In genomic region chr4:131875242-131875641, GRCm38 (mm10) we compare ENCODE assay signal across 10 mouse cellular contexts. TPM values are rescaled to one million over a fixed set of nuclear protein-coding genes. Genes with fewer than 3 reads are reported as not detected.
DNase-seq lines count a peak whose midpoint lies in the region; ATAC-seq and TF ChIP-seq lines count a peak whose summit lies in the region.
"Had no signal": no experiment of that assay in that cellular context is flagged by ENCODE, and none has a peak within 500 bp of the region (broad histone marks: within the 10 kb centered on the region; RNA-seq: fewer than 3 reads in every experiment).

No protein-coding gene starts in this region.

- no peak overlapping the region for H3K27ac ChIP-seq in heart, embryonic 10.5 days
- H3K27ac ChIP-seq in liver, postnatal 0 days (ENCODE audit: low read depth) = 0 out of 2 replicates have a peak overlapping the region, but pooled peaks have one; percentile 99

- peak overlapping the region; percentile 94 for H3K4me3 ChIP-seq in heart, embryonic 10.5 days
- H3K4me3 ChIP-seq in C2C12 (ENCODE audit: insufficient read depth, poor library complexity, severe bottlenecking) = peak overlapping the region; percentile 89
- peak overlapping the region; percentile 92 for H3K4me3 ChIP-seq in liver, postnatal 0 days (ENCODE audit: low read depth, low read length)

- TF ChIP-seq EP300 in liver, postnatal 0 days (IDR thresholded peaks at IDR 0.05; ENCODE audit: low read depth) = no peak

- H3K27me3 ChIP-seq in heart, embryonic 10.5 days (ENCODE audit: insufficient read depth, poor library complexity, severe bottlenecking) = no peaks in the 10 kb centered on the region
- H3K27me3 ChIP-seq in C2C12 (ENCODE audit: control insufficient read depth, insufficient read depth, insufficient read length) = no peaks in the 10 kb centered on the region
- no peaks in the 10 kb centered on the region for H3K27me3 ChIP-seq in liver, postnatal 0 days (ENCODE audit: insufficient read depth, low read length)

- no peaks in the 10 kb centered on the region for H3K36me3 ChIP-seq in heart, embryonic 10.5 days
- no peaks in the 10 kb centered on the region for H3K36me3 ChIP-seq in C2C12 (ENCODE audit: control insufficient read depth, insufficient read depth)
- H3K36me3 ChIP-seq in liver, postnatal 0 days (replicated peaks; ENCODE audit: insufficient read depth, low read length) = no peaks in the 10 kb centered on the region

- peak; percentile 35 for ATAC-seq in granulocyte monocyte progenitor cell, adult 5-6 weeks (replicated peaks; ENCODE audit: poor library complexity, severe bottlenecking)
- ATAC-seq in liver, postnatal 0 days = no peak

- H3ac ChIP-seq in C2C12 (ENCODE audit: control insufficient read depth, insufficient read length, low read depth) = peak overlapping the region; percentile 47

- H3K4me2 ChIP-seq in liver, postnatal 0 days (ENCODE audit: low read depth, low read length) = peak overlapping the region; percentile 85

- WGBS in heart, embryonic 10.5 days = 50% methylated on average over 3 of the region's 3 CpGs
- 29% methylated on average over 3 of the region's 3 CpGs for WGBS in liver, postnatal 0 days (ENCODE audit: insufficient replicate concordance)

- no peaks in the 10 kb centered on the region for H3K9me3 ChIP-seq in heart, embryonic 10.5 days
- no peaks in the 10 kb centered on the region for H3K9me3 ChIP-seq in liver, postnatal 0 days (ENCODE audit: low read length)

- H3K4me1 ChIP-seq in heart, embryonic 10.5 days = peaks cover 44% of the 10 kb centered on the region
- H3K4me1 ChIP-seq in liver, postnatal 0 days (ENCODE audit: insufficient read depth) = peaks cover 32% of the 10 kb centered on the region

- no peak for DNase-seq in heart, embryonic 10.5 days (ENCODE audit: low spot score)
- no peak for DNase-seq in heart, postnatal 10 days
- DNase-seq in liver, postnatal 0 days = no peak
- DNase-seq in frontal cortex, postnatal 25 days (ENCODE audit: low spot score in 2 of 2) = no peak
- no peak for DNase-seq in cerebellum, postnatal 4 days (ENCODE audit: low spot score in 2 of 2)
- no peak for DNase-seq in cerebellum, postnatal 14 days
- DNase-seq: cerebellum, postnatal 25 days; left cerebral cortex, postnatal 4 days had no signal

- intact Hi-C loops in heart, postnatal 10 days (cut with DNase I) = no loop called here

- no peak for TF ChIP-seq CTCF in C2C12 (IDR thresholded peaks at IDR 0.05; ENCODE audit: control insufficient read depth, insufficient read depth, insufficient read length)
- no peak for TF ChIP-seq CTCF in liver, postnatal 0 days (IDR thresholded peaks at IDR 0.05; ENCODE audit: low read depth)

- peak overlapping the region; percentile 99 for H3K9ac ChIP-seq in liver, postnatal 0 days (replicated peaks)

- peaks cover 67% of the 10 kb centered on the region for H3K79me3 ChIP-seq in C2C12 (ENCODE audit: low read depth)

- peaks cover 81% of the 10 kb centered on the region for H3K79me2 ChIP-seq in C2C12 (ENCODE audit: control insufficient read depth, insufficient read depth)

TF ChIP-seq in C2C12, 6 proteins besides CTCF, POLR2A, EP300 and RAD21:
- TF ChIP-seq MYOD1 (IDR thresholded peaks at IDR 0.05; ENCODE audit: control insufficient read depth, insufficient read length, low read depth) = peak; percentile 14
- no peak for TF ChIP-seq MAX (IDR thresholded peaks at IDR 0.05)

RNA-seq across cellular contexts. Expression of gene Srsf4, which starts 1.8 kb away (rescaled TPM):
- polyA plus RNA-seq in heart, embryonic 10.5 days (2016; fragmentation: Nextera tagmentation; extraction: Ambion mirVana) = 81.0 and 96.1 TPM in 2 replicates
- total RNA-seq in heart, postnatal 10 days (2021) = 10 to 100 TPM; 53.6 to 53.7 TPM
- polyA plus RNA-seq in C2C12 (2012; fragmentation: generic; extraction: Trizol) = 55.4 TPM
- total RNA-seq in granulocyte monocyte progenitor cell, adult 5-6 weeks (2014; fragmentation: Nextera tagmentation) = 62.0 and 78.5 TPM in 2 replicates
- total RNA-seq in granulocyte monocyte progenitor cell, adult 5-6 weeks (2017) = 66.8 and 72.4 TPM in 2 replicates
- 35.0 and 37.5 TPM in 2 replicates for polyA plus RNA-seq in liver, postnatal 0 days (2015; fragmentation: Nextera tagmentation; extraction: Ambion mirVana)

RNA-seq across cellular contexts. Expression of gene Mecr, which starts 32.0 kb away (rescaled TPM):
- polyA plus RNA-seq in heart, embryonic 10.5 days (2016; fragmentation: Nextera tagmentation; extraction: Ambion mirVana) = 45.9 and 52.5 TPM in 2 replicates
- 10 to 100 TPM; 31.7 to 33.2 TPM for total RNA-seq in heart, postnatal 10 days (2021)
- polyA plus RNA-seq in C2C12 (2012; fragmentation: generic; extraction: Trizol) = 49.4 TPM
- total RNA-seq in granulocyte monocyte progenitor cell, adult 5-6 weeks (2014; fragmentation: Nextera tagmentation) = 40.0 and 68.6 TPM in 2 replicates
- total RNA-seq in granulocyte monocyte progenitor cell, adult 5-6 weeks (2017) = 28.4 and 36.2 TPM in 2 replicates
- 27.6 and 30.0 TPM in 2 replicates for polyA plus RNA-seq in liver, postnatal 0 days (2015; fragmentation: Nextera tagmentation; extraction: Ambion mirVana)

RNA-seq across cellular contexts. Expression of gene Ptpru, which starts 37.2 kb away (rescaled TPM):
- 1.9 and 7.6 TPM in 2 replicates for polyA plus RNA-seq in heart, embryonic 10.5 days (2016; fragmentation: Nextera tagmentation; extraction: Ambion mirVana)
- total RNA-seq in heart, postnatal 10 days (2021) = 1 to 10 TPM; 2.0 to 3.0 TPM
- polyA plus RNA-seq in C2C12 (2012; fragmentation: generic; extraction: Trizol) = 0.07 TPM
- 7.7 and 13.9 TPM in 2 replicates for total RNA-seq in granulocyte monocyte progenitor cell, adult 5-6 weeks (2014; fragmentation: Nextera tagmentation)
- total RNA-seq in granulocyte monocyte progenitor cell, adult 5-6 weeks (2017) = 4.1 and 4.2 TPM in 2 replicates
- 2.6 and 2.7 TPM in 2 replicates for polyA plus RNA-seq in liver, postnatal 0 days (2015; fragmentation: Nextera tagmentation; extraction: Ambion mirVana)

RNA-seq across cellular contexts. Expression of gene Tmem200b, which starts 46.3 kb away (rescaled TPM):
- polyA plus RNA-seq in heart, embryonic 10.5 days (2016; fragmentation: Nextera tagmentation; extraction: Ambion mirVana) = 2.1 and 3.5 TPM in 2 replicates
- 10 to 100 TPM; 11.3 to 14.4 TPM for total RNA-seq in heart, postnatal 10 days (2021)
- polyA plus RNA-seq in C2C12 (2012; fragmentation: generic; extraction: Trizol) = 2.3 TPM
- total RNA-seq in granulocyte monocyte progenitor cell, adult 5-6 weeks (2014; fragmentation: Nextera tagmentation) = not detected in 2 replicates
- total RNA-seq in granulocyte monocyte progenitor cell, adult 5-6 weeks (2017) = not detected in 2 replicates
- polyA plus RNA-seq in liver, postnatal 0 days (2015; fragmentation: Nextera tagmentation; extraction: Ambion mirVana) = 0.18 and 0.31 TPM in 2 replicates
